Mouse (Mus musculus) ZHBTc4 (cell line): ENCODE results near the gene Gnpnat1.
"Not testable (repeated sequence)": the region's sequence is repeated elsewhere in the genome, so short reads cannot be mapped to it uniquely, and the experiment has no call there.

Experiments
- DNase-seq: peaks from one replicate; pipeline ENCODE4 v3.0.0-alpha.2; 2011; ENCODE audit warnings: low read depth, low spot score

Gene Gnpnat1

GRCm38 (mm10) chr14:45404813-45405212 lies at the start of gene Gnpnat1:
Gnpnat1 (minus strand) TSS chr14:45404913.
- DNase-seq, result not testable (repeated sequence)

GRCm38 (mm10) chr14:45453538-45454233 lies 49.0 kb upstream of the Gnpnat1 start:
- DNase-seq, result peak; percentile 69

DNA sequence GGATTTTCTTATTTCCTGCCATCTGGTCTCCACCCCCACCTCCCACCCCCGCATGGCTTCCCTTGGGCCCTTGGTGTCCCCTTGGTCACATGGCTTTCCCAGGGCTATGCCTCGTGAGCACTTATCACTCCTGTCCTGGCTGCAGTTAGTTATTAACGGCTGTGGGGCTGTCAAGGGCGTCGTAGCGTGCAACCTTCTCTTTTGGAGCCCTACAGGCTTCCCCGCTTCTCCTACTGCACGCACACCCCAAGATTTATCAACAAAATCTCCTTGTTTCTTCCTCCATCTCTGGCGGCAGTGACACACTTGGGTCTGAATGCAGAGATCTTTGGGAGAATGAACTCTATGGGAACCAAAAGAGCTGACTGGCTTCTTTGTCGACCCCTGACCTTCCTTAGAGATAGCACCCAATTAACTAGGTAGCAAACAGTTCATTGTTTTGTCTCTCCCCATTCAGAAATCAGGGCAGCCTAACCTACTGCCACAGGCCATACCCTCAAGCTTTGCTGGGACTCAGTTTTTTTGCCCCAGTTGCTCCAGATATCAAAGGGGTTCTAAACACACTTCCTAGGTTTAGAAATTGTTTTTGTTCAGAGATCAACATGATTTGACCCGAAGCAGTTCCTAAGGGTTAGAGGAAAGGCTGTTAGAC lies 48.3 kb upstream of the Gnpnat1 start:
- no peak for DNase-seq

- no peak for DNase-seq
These were observed 47.4 kb upstream of the Gnpnat1 start for GRCm38 (mm10) chr14:45452148-45452547.

- peak; percentile 84 for DNase-seq
These were observed 46.4 kb upstream of the Gnpnat1 start for GRCm38 (mm10) chr14:45451090-45451489.

DNA sequence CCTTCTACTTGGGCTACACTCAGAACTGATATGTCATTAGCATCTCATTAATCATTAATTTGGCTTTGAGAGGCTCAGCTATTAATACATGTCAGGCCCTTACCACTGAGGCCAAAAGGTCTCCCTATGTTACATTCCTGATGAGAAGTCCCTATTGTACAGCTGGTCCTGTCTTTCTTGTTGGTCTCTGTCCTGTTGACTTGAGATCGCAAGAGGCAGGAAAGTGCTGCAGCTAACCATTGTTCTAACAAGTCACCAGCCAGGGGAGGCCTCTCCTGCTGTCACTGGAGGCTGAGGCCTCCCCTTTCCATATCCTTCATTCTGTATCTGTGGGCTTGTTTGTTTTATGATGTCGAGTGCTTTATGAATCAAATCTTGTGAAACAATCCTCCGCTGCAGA lies 42.1 kb upstream of the Gnpnat1 start:
- DNase-seq, result no peak

DNA sequence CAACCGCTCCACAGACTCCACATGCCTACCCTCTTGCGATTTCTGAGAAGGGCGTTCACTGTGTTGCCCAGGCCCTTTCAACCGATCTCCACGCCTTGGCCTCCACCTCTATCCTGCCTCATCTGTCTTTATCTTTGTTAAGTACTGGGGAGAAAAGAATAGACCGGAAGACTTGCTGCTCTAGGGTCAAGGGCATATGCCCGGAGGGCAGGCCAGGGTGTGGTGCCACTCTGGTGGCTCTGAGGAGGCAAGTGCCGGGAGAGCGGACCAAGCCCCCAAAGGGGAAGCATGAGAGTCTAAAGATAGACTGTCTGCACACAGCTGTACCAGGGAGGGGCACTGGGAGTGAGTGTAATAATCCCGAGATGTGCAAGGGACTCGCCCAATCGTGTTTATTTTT lies 40.7 kb upstream of the Gnpnat1 start:
- DNase-seq, result peak; percentile 99

DNA sequence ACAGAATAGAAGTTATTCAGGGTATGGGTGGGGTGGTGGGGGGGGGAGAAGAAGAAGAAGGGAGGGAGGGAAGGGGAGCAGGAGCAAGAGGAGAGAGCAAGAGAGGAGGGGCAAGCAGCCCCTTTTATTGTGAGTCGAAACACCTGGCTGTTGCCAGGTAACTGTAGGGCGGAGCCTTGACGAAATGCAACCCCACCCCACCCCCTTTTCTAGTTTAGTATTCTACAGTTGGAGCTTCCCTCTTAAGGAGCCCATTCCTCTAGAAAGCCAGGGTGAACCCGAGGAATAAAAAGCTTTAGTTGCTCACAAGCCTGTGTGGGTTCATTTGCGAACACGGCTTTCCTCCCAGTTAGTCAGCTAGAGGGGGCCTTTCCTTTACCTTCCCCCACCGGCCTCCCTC lies 40.2 kb upstream of the Gnpnat1 start:
- peak; percentile 91 for DNase-seq

GRCm38 (mm10) chr14:45442781-45443560 lies 38.3 kb upstream of the Gnpnat1 start:
- peak; percentile 54 for DNase-seq

DNA sequence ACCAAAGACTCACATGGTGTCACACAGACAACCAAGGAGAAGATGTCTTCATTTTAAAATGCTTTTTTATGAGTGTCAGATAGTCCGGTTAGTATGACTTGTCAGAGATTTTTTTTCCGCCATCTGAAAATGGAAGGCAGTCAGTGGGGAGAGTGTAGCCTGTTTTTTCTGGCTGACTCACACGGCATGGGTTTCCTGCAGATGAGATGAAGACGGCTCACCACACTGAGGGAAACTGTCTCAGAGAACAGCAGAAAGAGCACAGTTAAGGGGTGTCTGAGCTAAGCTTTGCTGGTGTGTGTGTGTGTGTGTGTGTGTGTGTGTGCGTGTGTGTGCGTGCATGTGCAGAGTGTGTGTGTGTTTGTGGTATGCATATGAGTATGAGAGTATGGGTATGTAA lies 36.6 kb upstream of the Gnpnat1 start:
- DNase-seq, result no peak

DNA sequence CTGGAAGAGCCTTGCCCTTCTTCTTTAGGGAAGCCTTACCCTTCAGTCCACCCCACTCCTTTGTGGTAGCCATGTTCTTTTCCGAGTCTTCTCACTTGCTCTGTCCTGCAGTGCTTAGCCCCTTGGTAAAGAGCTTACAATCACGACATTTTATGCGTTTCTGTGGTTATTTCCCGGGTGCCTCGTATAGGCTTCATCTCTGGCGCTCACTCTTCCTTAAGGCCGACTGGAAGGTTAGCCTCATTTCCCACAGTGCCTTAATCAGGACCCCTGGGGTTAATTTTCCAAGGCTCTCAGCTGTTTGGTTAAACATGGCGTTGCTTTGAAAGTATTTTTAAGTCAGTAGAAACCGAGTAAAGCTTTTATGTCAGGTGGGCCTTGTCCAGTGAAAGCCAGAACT lies 34.7 kb upstream of the Gnpnat1 start:
- DNase-seq, result no peak

GRCm38 (mm10) chr14:45438931-45439275 lies 34.2 kb upstream of the Gnpnat1 start:
- no peak for DNase-seq

DNA sequence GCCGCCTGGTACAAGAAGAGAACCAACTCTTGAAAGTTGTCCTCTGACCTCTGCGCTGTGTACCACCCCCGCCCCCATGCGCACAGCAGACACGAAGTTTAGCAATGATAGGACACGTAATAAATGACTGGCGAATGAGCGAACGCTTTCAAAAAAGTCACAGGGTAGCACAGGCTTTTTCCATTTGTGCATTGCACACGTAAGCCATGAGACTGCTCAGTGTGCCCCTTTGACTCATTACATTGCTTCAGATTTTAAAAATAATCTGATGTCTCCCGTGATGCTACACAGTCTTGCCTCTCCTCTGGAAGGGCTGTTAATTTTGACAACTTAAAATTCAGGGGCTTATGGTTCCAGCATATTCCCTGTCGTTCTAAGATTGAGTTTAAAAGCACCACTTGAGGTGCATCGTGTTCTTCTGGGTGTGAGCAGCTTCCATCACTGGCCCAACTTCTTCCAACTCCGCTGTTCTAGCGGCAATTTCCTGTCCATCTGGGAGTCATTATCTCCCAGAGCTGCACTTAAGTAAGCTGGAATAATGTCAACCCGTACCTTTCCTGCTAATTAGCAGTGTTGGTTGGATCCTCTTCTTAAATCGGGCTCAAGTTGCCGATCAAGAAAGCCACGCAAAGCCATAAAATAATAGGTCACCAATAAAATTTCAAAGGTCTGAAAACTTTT lies 33.7 kb upstream of the Gnpnat1 start:
- DNase-seq, result peak; percentile 46

- peak; percentile 66 for DNase-seq
These were observed 29.5 kb upstream of the Gnpnat1 start for GRCm38 (mm10) chr14:45434220-45434619.

GRCm38 (mm10) chr14:45432003-45432402 lies 27.3 kb upstream of the Gnpnat1 start:
- DNase-seq, result peak; percentile 71

GRCm38 (mm10) chr14:45430066-45430842 lies 25.5 kb upstream of the Gnpnat1 start:
- no peak for DNase-seq

DNA sequence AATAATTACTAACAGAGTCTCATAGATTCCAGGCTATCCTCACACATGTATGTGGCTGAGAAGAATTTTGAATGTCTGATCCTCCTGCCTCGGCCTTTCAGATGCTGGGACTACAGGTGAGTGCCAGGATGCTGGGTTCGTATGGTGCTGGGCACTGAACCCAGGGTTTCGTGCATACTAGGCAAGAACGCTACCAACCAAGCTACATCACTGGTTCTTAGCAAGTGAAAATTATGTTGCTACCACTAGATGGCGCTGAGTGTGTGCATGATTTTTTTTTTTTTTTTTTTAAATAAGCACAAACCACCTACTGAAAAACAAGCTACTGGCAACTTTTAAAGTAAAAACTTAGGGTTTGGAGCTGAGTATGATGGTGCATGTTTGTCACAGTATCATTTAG lies 18.5 kb upstream of the Gnpnat1 start:
- peak; percentile 79 for DNase-seq

GRCm38 (mm10) chr14:45422371-45422770 lies 17.7 kb upstream of the Gnpnat1 start:
- no peak for DNase-seq

DNA sequence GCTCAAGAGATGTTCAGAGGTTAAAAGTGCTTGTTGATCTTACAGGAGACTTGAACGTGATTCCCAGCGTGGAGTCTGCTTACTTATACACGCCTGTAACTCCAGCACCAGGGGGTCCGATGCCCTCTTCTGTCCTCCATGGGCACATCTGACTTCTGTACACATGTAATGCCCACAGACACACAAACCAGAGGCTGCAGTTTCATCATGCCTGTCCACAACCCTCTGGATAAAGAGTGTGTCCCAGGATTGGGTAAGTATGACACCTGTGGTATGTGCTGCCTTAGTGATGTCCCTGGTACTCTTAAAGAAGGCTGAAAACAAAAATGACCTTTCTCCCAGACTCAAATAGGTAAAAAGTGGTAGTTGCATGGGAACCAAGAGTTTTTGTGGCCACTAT lies 14.6 kb upstream of the Gnpnat1 start:
- DNase-seq, result no peak

DNA sequence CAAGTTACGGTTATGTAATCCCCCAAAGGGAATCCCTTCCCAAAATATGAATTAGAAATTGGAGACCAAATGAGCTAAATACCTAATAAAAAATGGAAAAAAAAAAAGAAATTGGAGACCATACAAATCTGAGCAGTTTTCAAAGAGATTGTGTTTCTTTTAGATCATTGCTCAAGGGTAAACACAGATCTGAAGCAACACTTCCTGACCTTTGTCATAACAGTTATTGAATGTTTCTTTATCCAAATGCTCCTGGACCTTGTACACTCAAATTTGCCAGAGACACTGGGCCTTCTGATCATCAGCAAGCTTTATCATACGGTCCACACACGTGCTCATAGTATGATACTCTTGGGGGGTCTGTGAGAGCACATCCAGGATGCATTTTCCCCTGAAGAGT lies 13.8 kb upstream of the Gnpnat1 start:
- DNase-seq, result no peak

GRCm38 (mm10) chr14:45416265-45416664 lies 11.6 kb upstream of the Gnpnat1 start:
- DNase-seq, result no peak
